Mouse (Mus musculus) urinary bladder, postnatal 14 days (tissue): ENCODE data around the gene Lypd3.
"Not testable (repeated sequence)": the region's sequence is repeated elsewhere in the genome, so short reads cannot be mapped to it uniquely, and the experiment has no call there.

ENCODE experiments used
- DNase-seq: peaks from one replicate; pipeline ENCODE4 v3.0.0; 2021; ENCODE audit warnings: low spot score

Lypd3 gene

DNA sequence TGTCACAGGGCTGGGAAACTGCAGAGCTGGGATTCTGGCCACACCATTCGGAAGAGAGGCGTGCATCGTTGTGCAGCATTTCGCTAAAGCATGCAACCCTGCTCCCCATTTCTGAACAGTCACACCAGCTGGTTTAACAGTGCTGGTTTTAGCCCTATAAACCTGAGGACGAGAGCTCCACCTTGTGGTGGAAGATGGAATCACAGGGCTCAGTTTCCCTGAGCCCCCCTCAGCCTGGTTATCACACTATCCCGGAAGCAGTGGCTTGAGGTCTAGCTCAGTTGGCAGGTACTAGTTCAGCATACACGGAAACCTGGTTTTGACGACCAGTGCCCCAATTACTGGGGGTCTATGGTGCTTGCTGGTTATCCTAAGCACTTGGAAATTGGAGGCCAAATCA lies 26.2 kb downstream of the Lypd3 start:
- peak; percentile 72 for DNase-seq

- DNase-seq = no peak
These were observed 28.0 kb downstream of the Lypd3 start for GRCm38 (mm10) chr7:24664301-24664700.

GRCm38 (mm10) chr7:24664959-24665358 lies 28.6 kb downstream of the Lypd3 start:
- no peak for DNase-seq

GRCm38 (mm10) chr7:24671944-24672439 lies 35.6 kb downstream of the Lypd3 start:
- no peak for DNase-seq

- DNase-seq = no peak
These were observed 40.2 kb downstream of the Lypd3 start, which contains the start of gene Tex101 for GRCm38 (mm10) chr7:24676575-24676974. TSS of gene Tex101 (minus strand) at chr7:24676675.

DNA sequence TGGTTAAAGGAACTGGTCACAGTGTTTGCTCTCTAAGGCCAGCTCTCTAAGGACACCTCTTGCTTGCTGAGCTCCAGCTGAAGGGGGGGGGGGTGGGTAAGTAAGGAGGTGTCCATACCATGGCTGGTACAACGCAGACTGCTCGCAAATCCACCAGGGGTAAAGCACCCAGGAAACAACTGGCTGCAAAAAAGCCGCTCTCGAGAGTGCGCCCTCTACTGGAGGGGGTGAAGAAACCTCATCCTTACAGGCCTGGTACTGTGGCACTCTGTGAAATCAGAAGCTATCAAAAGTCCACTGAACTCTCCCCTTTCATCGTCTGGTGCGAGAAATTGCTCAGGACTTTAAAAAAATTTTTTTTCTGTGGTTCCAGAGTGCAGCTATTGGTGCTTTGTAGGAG lies 47.8 kb downstream of the Lypd3 start:
- not testable (repeated sequence) for DNase-seq

DNA sequence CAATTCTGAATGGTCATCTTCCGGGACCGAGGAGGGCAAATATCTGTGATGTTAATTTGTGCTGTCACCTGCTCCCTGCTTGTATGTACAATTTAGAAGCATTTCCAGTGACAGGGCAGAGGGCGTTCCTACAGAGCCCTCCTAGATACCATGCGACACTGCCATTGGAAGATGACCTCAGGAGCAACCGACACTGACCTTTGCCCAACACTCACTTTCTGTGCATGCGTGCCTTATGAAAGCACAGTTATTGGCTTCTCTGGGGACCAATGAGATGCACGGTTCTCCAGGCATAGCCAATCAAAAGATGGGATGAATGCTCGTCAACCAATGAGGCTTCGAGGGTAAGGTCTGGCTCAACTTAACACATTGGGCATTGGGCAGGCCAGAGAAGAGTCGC lies 51.2 kb downstream of the Lypd3 start:
- not testable (repeated sequence) for DNase-seq
